Mouse (Mus musculus) forebrain, embryonic 15.5 days (tissue): ENCODE results near the gene 9530003J23Rik. TPM values are rescaled to one million over a fixed set of nuclear protein-coding genes. Genes with fewer than 3 reads are reported as not detected.
A peak's percentile ranks its signal among the peaks of the same experiment; 100 is the strongest.
"Not testable (repeated sequence)": the region's sequence is repeated elsewhere in the genome, so short reads cannot be mapped to it uniquely, and the experiment has no call there.

Experiments
- ATAC-seq: fragments of 200-750 bp; cut with Nextera tagmentation; replicated peaks from 2 replicates; pipeline ENCODE4 v1.8.0; 2017; ENCODE audit warnings: mild to moderate bottlenecking, moderate TSS enrichment, moderate library complexity
- H3K27ac ChIP-seq: fragments of 300-500 bp; sonication (generic); replicated peaks from 2 replicates; pipeline ENCODE4 v1.5.1; 2015; ENCODE audit warnings: mild to moderate bottlenecking, inconsistent platforms
- H3K27me3 ChIP-seq: fragments of 300-500 bp; sonication (generic); 2 replicates; pipeline ENCODE4 v1.6.1; 2015; ENCODE audit warnings: inconsistent platforms
- H3K36me3 ChIP-seq: fragments of 300-500 bp; sonication (generic); 2 replicates; pipeline ENCODE4 v1.6.1; 2015; ENCODE audit warnings: mild to moderate bottlenecking, inconsistent platforms
- H3K4me1 ChIP-seq: fragments of 300-500 bp; sonication (generic); 2 replicates; pipeline ENCODE4 v1.6.1; 2015; ENCODE audit warnings: inconsistent platforms
- H3K4me2 ChIP-seq: fragments of 300-500 bp; sonication (generic); replicated peaks from 2 replicates; pipeline ENCODE4 v1.6.1; 2015; ENCODE audit warnings: mild to moderate bottlenecking, inconsistent platforms
- H3K4me3 ChIP-seq: fragments of 300-500 bp; sonication (generic); 2 replicates; pipeline ENCODE4 v1.5.1; 2015; ENCODE audit warnings: mild to moderate bottlenecking, inconsistent platforms
- H3K9ac ChIP-seq: fragments of 300-500 bp; sonication (generic); replicated peaks from 2 replicates; pipeline ENCODE4 v1.6.1; 2015; ENCODE audit warnings: mild to moderate bottlenecking, inconsistent platforms
- H3K9me3 ChIP-seq: fragments of 300-500 bp; sonication (generic); 2 replicates; pipeline ENCODE4 v1.6.1; 2016; ENCODE audit warnings: inconsistent platforms
- WGBS: fragments of 180-500 bp; shearing (Covaris S2); methylation state at CpG from one replicate; pipeline ENCODE4 v1.1.7; 2015; ENCODE audit warnings: mixed read lengths; 5-methylcytosine and 5-hydroxymethylcytosine counted together
- polyA plus RNA-seq: library from polyadenylated mRNA; unstranded; fragments of >200 nt; fragmentation: Nextera tagmentation; extraction: Ambion mirVana; gene quantifications from 2 replicates; pipeline ENCODE4 v1.2.1, GENCODE M21; 2015

9530003J23Rik gene
- polyA plus RNA-seq, 1 experiment from 2014 or later = not detected

DNA sequence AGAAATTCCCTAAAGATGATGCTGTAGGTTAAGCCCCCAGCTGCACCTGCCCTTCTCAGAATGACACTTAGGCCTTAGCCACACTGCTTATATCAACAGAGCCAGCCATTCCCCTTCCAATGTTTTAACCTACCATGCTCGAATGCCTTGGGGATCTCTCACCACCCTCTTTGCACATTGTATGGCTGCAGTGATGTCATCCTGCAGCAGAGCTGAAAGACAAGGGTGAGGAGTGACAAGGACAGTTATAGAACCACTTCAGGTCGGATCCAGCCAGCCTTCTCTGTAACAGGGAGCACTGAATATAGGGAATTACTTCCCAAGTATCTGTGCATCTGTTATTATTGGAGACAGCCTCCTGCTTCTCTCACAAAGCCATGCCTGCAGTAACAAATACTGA, 40.0 kb upstream of the 9530003J23Rik start:
- WGBS = 51% methylated on average over 2 of the region's 2 CpGs
- H3K4me2 ChIP-seq, H3K36me3 ChIP-seq, H3K27me3 ChIP-seq, H3K9ac ChIP-seq, H3K4me1 ChIP-seq, H3K9me3 ChIP-seq, ATAC-seq, H3K27ac ChIP-seq, H3K4me3 ChIP-seq: not testable (repeated sequence)

DNA sequence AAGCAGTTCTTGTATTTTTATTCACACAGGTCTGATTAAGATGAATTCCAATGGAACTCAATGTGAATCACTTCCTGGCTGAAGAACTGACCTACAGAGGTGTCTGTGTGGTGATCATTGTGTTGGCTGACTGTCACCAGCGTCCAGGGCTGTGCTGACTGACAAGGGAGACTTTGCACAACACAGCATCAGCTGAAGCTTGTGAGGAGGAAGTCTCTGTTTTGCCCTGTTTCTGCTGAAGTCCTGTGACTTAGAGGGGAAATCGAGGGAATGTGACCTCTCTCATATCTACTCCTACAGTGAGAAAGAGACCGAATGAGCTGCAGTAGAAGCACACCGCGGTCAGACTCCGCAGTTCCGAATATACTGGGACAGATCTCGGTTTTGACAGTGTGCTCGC, 39.3 kb upstream of the 9530003J23Rik start:
- not testable (repeated sequence) for H3K27ac ChIP-seq, H3K4me1 ChIP-seq, H3K9me3 ChIP-seq, ATAC-seq, H3K36me3 ChIP-seq, H3K4me3 ChIP-seq, H3K4me2 ChIP-seq, H3K9ac ChIP-seq, H3K27me3 ChIP-seq
- 85% methylated on average over 9 of the region's 9 CpGs for WGBS

DNA sequence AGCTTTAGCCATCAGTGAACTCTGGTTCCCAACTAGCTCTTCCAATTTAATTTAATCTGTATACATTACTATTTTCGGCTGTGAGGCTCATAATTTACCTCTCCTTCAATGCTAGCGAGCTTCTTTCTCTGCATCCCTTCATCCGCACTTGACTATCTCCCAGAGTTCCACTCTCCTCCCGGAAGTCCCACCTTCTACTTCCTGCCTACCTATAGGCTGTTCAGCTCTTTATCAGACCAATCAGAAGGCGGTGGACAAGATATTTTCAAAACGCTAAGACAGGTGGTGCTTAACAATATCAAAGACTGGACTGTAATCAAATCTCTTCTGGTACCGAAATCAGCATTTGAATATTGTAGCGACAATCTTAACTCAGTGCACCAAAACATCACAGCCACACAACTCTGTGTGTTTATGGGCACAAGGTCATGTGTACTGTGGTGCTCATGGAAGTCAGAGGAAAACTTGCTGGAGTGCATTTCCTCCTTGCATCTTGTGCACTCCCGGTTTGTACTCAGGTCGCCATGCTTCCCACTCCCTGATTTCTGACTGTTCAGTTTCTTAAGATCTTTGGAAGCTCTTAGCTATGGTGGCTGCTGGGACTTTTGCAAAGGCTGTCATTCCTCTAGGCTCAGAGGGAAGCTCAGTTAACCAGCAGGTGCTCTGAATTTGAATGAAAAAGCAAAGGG, 37.3 kb upstream of the 9530003J23Rik start:
- H3K4me3 ChIP-seq = no peak overlapping the region
- no peaks in the 10 kb centered on the region for H3K27me3 ChIP-seq
- no peak overlapping the region for H3K9ac ChIP-seq
- no peaks in the 10 kb centered on the region for H3K9me3 ChIP-seq
- 86% methylated on average over 10 of the region's 10 CpGs for WGBS
- ATAC-seq = no peak
- no peak overlapping the region for H3K27ac ChIP-seq
- no peaks in the 10 kb centered on the region for H3K4me1 ChIP-seq
- H3K4me2 ChIP-seq = no peak overlapping the region
- no peaks in the 10 kb centered on the region for H3K36me3 ChIP-seq

- not testable (repeated sequence) for H3K27me3 ChIP-seq, H3K4me3 ChIP-seq, H3K9ac ChIP-seq, ATAC-seq, H3K36me3 ChIP-seq, H3K27ac ChIP-seq, H3K4me1 ChIP-seq, H3K4me2 ChIP-seq, H3K9me3 ChIP-seq
- WGBS = 91% methylated on average over 3 of the region's 7 CpGs
These were observed 36.1 kb upstream of the 9530003J23Rik start for GRCm38 (mm10) chr10:117274645-117275044.

GRCm38 (mm10) chr10:117272023-117272422, 33.5 kb upstream of the 9530003J23Rik start:
- Histone ChIP-seq H3K4me1 (no peaks in the 10 kb centered on the region), H3K36me3 (no peaks in the 10 kb centered on the region), H3K4me3 (no peak overlapping the region), H3K9ac (no peak overlapping the region), H3K27me3 (no peaks in the 10 kb centered on the region), H3K27ac (no peak overlapping the region), H3K4me2 (no peak overlapping the region), H3K9me3 (no peaks in the 10 kb centered on the region)
- ATAC-seq = no peak

DNA sequence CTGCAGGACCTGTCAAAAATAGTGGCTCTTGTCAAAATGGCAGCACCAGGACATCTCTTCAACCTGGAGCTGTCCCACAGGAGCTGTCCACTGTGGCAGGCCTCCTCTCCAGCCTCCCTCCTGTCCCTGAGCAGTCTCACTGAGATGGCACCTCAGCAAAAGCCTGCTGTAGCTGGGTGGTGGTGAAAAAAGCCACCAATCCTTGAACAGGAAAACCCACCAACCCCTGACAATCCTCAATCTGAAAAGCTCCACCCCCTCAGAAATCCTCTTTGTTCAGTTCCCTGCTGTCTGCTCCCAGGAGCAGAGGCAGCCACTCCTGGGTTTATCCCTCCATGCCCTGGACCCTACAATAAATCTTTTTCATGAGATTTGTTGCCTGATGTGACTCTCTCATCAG, 21.4 kb upstream of the 9530003J23Rik start:
- no peak overlapping the region for H3K9ac ChIP-seq
- H3K4me1 ChIP-seq = no peaks in the 10 kb centered on the region
- H3K36me3 ChIP-seq = no peaks in the 10 kb centered on the region
- H3K9me3 ChIP-seq = no peaks in the 10 kb centered on the region
- no peak overlapping the region for H3K4me2 ChIP-seq
- no peak for ATAC-seq
- no peak overlapping the region for H3K27ac ChIP-seq
- no peak overlapping the region for H3K4me3 ChIP-seq
- H3K27me3 ChIP-seq = no peaks in the 10 kb centered on the region

GRCm38 (mm10) chr10:117235866-117236265, 2.6 kb downstream of the 9530003J23Rik start:
- H3K27ac ChIP-seq = no peak overlapping the region
- ATAC-seq = no peak
- no peaks in the 10 kb centered on the region for H3K36me3 ChIP-seq
- H3K27me3 ChIP-seq = no peaks in the 10 kb centered on the region
- H3K9me3 ChIP-seq = no peaks in the 10 kb centered on the region
- no peak overlapping the region for H3K9ac ChIP-seq
- H3K4me3 ChIP-seq = no peak overlapping the region
- no peaks in the 10 kb centered on the region for H3K4me1 ChIP-seq
- 60% methylated on average over 11 of the region's 11 CpGs for WGBS
- H3K4me2 ChIP-seq = no peak overlapping the region

- Histone ChIP-seq H3K4me2 (no peak overlapping the region), H3K4me3 (no peak overlapping the region), H3K27me3 (no peaks in the 10 kb centered on the region), H3K36me3 (no peaks in the 10 kb centered on the region), H3K9ac (no peak overlapping the region), H3K9me3 (no peaks in the 10 kb centered on the region), H3K27ac (no peak overlapping the region), H3K4me1 (no peaks in the 10 kb centered on the region)
- no peak for ATAC-seq
- WGBS = 79% methylated on average over 4 of the region's 4 CpGs
These were observed 3.7 kb downstream of the 9530003J23Rik start for GRCm38 (mm10) chr10:117234825-117235224.

DNA sequence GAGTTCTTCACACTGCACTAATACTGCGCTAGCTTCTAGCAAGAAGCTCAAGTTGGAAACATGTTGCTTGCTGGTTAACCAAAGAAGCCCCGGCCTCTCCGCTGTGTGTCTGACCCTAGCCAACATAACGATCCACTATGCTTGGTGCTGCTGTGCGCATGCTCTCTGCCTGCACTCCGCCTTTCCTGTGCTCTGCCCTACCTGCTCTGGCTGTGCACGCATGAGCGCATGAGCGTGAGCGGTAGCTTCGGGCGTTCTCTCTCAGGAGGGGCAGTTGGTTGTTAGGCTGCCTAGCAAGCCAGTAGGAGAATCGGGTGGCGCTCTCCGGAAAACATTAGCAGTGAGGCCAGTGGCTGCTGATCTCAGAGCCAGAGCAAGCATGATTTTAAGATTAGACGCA, 8.7 kb downstream of the 9530003J23Rik start:
- Histone ChIP-seq H3K4me2 (no peak overlapping the region), H3K4me3 (no peak overlapping the region), H3K4me1 (peaks cover 4% of the 10 kb centered on the region), H3K27me3 (no peaks in the 10 kb centered on the region), H3K9me3 (no peaks in the 10 kb centered on the region), H3K9ac (no peak overlapping the region), H3K27ac (no peak overlapping the region), H3K36me3 (no peaks in the 10 kb centered on the region)
- WGBS = 77% methylated on average over 16 of the region's 16 CpGs
- ATAC-seq = no peak

DNA sequence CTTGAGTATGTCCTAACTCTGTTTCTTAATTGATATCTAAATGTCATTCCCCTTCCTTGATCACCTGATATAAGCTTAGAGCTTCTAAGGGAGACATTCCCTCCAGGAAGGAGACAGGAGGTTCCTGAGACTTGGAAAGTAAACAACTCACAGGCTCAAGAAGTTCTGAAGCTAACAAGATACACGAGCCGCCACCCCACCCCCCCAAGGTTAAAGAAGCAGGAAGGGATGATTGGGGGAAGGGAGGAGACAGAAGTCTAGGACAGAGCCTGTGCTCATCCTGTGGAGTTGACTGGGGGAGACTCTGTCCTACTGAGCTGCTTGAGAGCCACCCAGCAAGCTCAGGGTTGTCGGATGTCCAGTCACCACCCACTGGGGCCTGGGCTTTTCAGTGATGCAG, 12.5 kb downstream of the 9530003J23Rik start:
- no peaks in the 10 kb centered on the region for H3K27me3 ChIP-seq
- H3K9me3 ChIP-seq = no peaks in the 10 kb centered on the region
- peaks cover 12% of the 10 kb centered on the region for H3K36me3 ChIP-seq
- H3K27ac ChIP-seq = no peak overlapping the region
- ATAC-seq = no peak
- H3K9ac ChIP-seq = no peak overlapping the region
- H3K4me1 ChIP-seq = peaks cover 20% of the 10 kb centered on the region
- H3K4me2 ChIP-seq = no peak overlapping the region
- WGBS = 89% methylated on average over 3 of the region's 3 CpGs
- no peak overlapping the region for H3K4me3 ChIP-seq

GRCm38 (mm10) chr10:117225094-117225493, 13.4 kb downstream of the 9530003J23Rik start:
- peaks cover 20% of the 10 kb centered on the region for H3K4me1 ChIP-seq
- 61% methylated on average over 8 of the region's 8 CpGs for WGBS
- no peak overlapping the region for H3K9ac ChIP-seq
- no peak for ATAC-seq
- peak overlapping the region; percentile 71 for H3K4me2 ChIP-seq
- H3K27me3 ChIP-seq = no peaks in the 10 kb centered on the region
- H3K4me3 ChIP-seq = peak overlapping the region; percentile 78
- peaks cover 20% of the 10 kb centered on the region for H3K36me3 ChIP-seq
- peak overlapping the region; percentile 98; the same call in 1 of the 2 replicates for H3K27ac ChIP-seq
- H3K9me3 ChIP-seq = no peaks in the 10 kb centered on the region

DNA sequence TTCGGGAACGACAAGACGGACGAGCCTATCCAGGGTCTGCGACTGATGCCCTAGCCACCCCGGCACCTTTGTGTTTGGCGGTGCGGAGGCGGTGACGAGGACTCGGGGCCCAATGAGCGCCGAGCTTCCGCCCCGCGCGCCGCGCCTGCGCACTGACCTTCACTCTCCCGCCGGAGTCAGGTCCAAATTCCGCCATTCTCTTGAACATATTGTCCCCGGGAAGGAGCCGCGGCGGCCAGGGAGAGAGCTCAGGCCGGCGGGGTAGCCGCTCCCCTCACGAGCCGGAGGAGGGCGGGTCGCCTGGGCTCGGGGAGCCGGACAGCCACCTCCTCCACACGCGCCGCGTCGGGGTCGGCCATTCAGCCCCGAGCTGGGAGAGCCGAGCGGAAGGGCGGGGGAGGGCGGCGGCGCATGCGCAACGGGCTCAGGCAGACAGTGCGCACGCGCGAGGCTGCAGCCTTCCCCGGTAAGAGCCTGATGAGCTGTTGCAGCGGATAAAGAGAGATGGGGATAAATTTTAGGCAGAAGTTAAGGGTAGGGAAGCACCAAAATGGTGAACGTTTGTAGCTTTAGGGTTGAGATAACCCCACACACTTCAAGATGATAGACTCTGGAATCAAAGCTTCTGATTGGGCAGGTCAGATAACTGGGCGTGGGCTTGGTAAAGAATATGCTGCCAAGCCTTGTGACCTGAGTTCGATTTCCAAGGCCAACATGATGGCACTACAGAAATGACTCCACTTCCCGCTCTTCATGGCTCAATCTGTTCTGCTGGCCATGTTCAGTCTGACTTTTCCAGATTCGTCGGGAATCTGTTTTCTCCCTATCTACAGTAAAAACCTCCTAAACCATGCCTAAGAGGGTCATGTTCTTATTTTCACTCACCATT, 14.2 kb downstream of the 9530003J23Rik start, which contains the start of gene Yeats4:
TSS of gene Yeats4 (minus strand) at position 406 of the 889 bp plus-strand sequence.
- peak within 1 kb of the TSS; percentile 71 for H3K4me2 ChIP-seq
- H3K27me3 ChIP-seq = no peaks in the 10 kb centered on the region
- peak; percentile 97 for ATAC-seq
- WGBS = under 1% methylated on average over 63 of the region's 63 CpGs
- peaks cover 20% of the 10 kb centered on the region for H3K4me1 ChIP-seq
- peak within 1 kb of the TSS; percentile 98 for H3K9ac ChIP-seq
- peak within 1 kb of the TSS; percentile 98 for H3K27ac ChIP-seq
- no peaks in the 10 kb centered on the region for H3K9me3 ChIP-seq
- H3K36me3 ChIP-seq = peaks cover 27% of the 10 kb centered on the region
- peak within 1 kb of the TSS; percentile 78 for H3K4me3 ChIP-seq
